Mouse (Mus musculus) frontal cortex, postnatal 36 days (tissue): ENCODE data around the gene Rsu1.
"Not testable (repeated sequence)": the region's sequence is repeated elsewhere in the genome, so short reads cannot be mapped to it uniquely, and the experiment has no call there.

ENCODE experiments used
- DNase-seq, 2 experiments: peaks; one replicate each; pipeline ENCODE4 v3.0.0; 2022; ENCODE audit warnings: low spot score in 2 of 2

Gene Rsu1

DNA sequence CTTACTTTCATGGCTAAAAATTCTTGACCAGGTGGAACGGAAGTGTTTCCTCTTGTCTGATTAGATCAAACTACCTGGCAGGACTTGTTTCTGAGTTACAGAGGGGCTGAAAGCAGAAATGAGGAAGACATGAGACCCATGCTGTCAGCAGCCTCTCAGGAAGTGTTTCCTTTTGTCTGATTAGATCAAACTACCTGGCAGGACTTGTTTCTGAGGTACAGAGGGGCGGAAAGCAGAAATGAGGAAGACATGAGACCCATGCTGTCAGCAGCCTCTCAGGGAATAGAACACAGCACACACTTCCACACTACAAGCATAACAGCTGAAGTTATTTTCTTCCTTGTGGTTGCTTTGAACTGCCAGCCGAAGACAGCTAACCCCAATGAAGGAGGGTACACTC is 46.7 kb downstream of the Rsu1 start:
- no peak for DNase-seq

DNA sequence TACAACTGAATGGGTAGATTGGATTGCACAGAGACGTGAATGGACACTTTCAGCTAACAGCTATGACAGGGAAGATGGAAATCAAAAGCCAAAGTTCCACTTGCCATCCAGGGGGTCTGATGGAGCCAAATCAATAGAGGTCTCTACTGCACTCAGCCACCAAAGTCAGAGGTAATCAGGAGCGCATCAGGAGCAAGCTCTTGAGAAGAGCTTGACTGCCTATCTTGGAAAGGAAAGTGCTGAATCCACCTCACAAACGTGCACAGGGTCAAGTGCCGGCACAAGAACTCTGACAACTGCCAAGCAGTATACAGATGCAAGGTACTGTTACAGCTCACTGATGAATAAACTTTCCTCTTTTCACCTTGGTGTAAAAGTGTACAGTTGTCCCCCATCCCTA is 47.8 kb downstream of the Rsu1 start:
- no peak for DNase-seq

DNA sequence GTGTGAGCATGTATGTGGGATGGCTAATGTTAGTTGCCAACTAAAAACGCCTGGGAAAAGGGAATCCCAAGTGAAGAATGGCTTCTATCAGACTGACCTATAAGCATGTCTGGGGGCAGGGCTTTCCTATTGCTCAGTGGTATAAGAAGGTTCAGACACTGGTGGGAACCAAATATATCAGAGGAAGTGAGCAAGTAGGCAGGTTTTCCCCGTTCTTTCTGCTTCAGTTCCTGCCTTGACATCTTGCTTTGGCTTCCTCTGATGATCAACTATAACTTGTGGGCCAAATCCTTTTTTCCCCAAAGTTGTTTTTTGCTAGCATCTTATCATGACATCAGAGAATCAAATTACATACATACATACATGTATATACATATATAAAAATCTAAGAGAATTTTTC is 51.1 kb downstream of the Rsu1 start:
- DNase-seq = no peak

DNA sequence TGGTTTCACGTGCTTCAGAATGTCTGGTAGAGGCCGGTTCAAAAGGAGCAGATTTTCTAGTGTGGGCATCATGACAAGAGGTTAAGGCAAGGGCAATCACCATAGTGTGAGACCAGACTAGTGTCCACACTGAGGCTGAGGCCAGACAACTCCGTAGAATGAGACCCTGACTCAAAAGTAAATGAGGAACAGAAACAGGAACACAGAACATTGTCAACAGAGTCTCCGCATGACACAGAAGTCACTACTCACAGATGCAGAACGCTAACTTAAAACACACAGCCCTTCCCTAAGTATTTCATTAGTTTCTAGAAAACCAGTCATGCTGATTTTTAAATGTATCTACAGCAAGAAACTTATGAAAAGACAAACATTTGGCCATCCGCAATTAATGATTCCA is 53.1 kb downstream of the Rsu1 start:
- DNase-seq = no peak

DNA sequence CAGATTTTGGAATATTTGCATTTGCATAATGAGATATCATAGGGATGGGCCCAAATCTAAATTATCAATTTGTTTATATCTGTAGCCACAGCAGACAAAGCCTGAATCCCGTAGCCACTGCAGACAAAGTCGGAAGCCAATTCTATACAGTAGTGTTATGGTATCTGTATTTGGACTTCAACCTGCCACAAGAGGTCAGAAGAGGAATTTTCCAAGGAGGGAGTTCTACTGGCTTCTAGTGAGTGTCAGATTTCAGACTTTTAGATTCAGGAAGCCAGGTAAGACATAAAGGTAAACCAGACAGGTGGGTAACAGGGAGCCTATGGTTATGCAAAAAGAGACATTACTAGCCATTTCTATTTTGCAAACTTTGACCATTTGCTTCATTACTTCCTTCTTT is 64.4 kb downstream of the Rsu1 start:
- DNase-seq = no peak

DNA sequence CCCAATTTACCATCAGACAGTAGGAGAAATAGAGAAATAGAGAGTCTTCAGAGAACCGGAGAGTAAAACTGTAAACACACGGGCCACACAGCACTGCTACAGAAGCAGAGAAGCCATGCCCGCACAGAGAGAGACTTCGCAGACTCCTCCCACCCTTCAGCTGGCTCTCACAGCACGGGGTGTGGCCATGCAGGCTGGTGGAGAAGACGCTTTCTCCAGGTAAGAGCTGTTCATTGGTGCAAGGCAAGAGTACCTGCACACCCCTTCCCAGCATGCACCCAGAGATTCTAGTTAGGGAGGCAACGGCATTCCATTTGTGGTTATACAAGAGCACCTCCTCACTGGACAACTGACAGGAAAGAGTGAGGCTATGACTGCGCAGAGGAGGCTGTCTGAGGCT is 64.8 kb downstream of the Rsu1 start:
- DNase-seq = no peak

DNA sequence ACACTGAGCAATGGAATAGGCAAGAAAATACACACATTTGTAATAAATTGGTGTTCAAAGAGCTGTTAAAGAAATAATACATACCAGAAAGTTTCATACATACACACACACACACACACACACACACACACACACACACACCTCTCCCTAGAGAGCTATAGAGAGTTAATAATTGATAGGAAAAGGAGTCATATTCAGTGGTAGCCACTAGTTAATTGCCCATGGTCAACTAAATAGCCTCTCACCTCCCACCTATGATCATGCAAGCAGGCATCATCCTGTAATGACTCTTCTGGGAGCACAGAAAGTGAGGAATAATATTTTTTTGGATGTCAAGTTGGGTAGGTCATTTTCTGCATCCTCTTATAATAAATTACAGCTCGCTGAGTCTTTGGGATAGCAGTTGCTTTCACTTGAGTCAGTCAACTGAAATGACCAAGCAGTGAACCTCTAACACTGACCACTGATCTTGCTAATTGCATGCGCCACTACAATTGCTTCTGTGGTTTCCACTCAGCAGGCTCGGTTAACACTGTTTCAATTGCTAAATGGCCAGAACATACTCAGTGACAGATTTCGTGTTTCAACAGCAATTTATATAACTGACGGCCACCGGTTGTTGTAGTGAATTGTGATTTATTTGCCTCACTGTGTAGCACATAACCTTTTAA is 68.3 kb downstream of the Rsu1 start:
- no peak for DNase-seq

DNA sequence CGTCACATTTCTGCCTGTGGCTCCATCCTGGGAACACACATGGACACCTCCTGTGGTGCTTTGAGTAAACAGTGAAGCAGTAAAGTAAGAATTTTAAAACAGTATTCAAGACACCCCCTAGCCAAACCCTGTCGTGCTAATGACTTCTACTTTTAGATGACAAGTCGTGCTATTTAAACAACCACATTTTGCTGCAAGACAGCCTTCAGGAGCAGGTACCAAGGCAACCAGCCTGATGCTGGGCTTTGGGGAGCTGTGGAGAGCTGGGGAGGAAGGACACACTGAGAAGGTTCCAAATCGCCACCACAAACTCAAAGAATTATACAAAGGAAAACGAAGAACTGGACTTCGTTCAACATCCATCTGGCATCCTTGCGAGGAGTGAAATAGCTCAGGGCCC is 71.5 kb downstream of the Rsu1 start:
- DNase-seq = peak in 1 of 2 experiments; percentile 62

DNA sequence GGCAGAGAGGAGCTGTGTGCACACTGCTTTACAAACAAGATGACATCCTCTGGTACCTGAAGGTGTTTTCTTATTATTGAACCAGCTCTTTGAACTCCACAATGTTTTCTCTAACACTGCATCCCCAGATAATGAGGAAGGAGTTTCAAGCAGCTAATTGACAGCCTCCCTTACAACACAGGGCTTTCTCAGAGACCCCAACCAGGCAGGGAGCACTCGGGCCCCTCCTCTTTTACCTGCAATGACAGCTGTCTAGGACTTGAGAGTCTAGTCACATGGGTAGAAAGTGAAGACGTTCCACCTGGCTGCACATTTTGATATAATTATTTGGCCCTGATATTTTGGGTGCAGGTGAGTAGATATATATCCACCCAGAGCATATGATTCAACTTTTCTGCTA is 72.2 kb downstream of the Rsu1 start:
- no peak for DNase-seq

DNA sequence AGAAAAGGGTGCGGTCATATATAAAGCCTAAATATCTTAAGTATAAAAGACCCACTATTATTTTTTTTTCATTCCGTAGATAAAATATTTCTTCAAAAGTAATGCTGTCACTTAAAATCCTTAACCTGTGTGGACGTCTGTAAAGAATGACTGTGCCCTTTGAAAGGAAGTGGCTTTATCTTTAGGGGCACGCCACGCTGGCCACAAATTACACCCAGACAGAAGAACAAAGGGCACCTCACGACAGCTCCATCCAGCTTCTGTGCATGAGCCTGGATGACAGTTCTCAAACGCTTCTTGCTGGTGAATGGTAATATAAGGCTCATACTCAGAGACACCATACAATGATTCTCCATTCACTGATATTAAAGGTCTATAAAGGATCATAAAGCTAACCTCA is 75.7 kb downstream of the Rsu1 start:
- DNase-seq = no peak

DNA sequence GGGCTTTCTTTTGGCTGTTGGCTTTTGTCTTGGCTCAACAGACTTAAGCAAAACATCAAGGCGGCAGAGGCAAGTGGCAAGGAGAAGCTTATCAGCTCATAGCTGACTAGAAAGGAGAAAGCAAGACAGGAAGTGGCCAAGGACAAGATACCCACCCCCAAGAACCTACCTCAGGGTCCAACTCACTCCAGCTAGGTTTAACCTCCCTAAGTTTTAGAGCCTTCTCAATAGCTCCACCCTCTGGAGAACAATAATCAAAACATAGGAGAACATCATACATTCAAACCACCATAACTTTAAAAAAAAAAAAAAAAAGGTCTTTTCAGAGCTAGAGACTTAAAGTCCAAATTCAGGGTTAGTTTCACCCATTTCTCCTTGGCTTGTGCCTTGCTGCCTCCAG is 79.1 kb downstream of the Rsu1 start:
- DNase-seq = no peak

DNA sequence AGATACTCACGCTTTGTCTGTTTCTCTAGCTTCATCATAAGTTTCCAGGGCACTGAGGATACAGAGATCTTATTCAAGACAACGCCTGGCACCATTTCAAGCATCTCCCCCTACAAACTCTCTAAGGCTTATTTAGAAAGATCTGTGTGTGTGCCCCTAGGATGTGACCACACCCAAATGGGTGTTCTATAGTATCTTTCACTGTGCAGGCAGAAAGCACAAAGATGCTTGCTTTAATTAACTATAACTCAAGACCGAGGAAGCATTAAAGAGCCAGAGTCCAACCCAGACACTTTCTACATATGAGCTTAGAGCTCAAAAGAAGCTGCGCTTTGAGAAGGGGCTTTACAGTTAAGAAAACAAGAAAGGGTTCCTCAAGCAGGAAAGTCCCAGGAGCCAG is 80.4 kb downstream of the Rsu1 start:
- no peak for DNase-seq

DNA sequence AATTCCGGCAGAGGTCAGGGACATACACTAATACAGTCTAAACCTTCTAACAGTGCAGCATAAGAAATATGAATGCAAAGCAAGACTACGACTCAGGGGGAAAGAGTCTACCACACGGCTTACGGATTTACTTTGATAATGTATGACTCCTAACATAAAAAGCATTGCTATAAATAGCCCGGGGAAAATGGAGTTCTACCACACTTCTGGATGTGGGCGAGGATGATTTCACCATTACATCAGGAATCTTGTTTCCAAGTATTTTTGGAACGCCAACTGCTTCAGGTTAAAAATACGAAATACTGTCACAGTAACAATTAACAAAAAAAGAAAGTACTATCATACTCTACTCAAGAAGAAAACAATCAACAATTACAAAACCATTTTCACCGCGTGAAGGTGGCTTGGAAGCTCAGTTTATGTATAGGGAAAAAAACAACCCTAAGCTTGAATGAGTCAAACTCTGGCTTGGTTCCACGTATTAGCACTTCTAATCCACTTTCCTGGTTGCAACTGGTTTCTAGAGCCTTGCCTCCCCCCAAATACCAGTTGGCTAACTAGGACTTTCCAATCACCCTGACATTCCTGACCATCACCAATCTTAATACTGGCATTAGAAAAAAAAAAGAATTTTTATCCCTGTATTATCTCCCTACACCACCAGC is 82.3 kb downstream of the Rsu1 start:
- DNase-seq = peak in 1 of 2 experiments; percentile 70

DNA sequence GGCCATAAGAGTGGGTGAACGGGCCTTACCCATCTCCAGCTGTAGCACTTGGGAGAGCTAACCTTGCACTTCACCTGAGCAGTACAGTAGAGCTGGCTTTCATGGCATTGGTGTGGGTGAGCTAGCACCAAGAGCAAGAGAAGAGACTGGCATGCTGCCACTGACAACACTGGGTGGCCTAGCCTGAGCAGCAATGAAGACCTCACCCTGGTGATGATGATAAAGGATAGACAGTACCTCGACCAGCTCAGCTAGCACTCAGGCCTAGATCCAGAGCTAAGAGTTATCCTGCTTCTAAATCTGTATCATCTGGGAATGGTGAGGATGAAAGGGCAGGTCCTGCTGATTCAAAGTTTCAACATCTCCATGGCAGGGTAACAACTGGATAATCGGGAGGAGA is 88.1 kb downstream of the Rsu1 start:
- DNase-seq = no peak

DNA sequence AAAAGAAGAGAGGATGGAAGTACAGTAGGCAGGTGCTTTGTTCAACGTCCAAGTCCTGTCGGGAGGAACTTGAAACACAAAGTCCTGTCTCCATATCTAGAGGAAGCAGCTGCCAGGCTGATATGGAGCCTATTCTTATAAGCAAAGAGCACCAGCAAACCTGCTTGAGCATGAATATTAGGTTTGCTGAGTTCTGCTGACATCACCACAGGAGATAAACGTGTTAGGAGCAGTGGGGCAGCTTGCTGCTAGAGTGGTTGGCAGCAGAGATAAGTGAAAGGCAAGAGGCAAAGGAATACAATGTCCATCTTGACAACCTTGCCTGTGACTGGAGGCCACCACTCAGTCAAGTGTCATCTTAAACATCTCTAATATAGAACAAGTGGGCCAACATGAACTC is 89.3 kb downstream of the Rsu1 start:
- DNase-seq = not testable (repeated sequence)

DNA sequence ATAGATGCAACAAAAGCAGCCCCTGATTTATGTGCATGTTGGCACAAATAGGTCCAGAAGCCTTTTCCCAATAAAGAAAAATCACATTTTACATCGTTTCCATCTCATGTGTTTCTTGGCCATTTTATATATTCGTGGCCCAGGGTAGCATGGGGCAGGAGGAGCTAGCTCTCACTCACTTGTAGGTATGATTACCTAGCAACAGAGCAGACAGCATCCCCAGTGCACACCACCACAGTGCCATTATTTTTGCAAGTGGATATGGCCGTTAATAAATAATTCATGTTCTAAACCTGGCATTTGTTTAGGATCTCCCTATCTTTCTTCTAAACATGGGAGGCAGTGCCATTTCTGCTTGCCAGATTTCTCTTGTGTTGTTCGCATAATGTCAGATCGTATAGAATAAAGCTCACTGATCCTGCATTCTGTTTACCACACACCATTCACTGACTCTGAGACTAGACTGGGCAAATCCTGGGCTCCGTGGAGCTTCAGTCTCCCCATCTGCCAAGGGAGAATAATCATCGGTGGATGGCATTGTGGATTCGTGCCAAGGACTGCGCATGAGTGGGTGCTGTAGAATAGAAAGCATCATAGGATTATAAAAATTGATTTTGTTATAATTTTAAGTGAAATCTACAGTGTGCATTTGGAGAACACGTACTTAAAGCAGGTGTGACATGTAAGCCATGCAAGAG is 93.4 kb downstream of the Rsu1 start:
- peak; percentile 44 to 62 for DNase-seq

DNA sequence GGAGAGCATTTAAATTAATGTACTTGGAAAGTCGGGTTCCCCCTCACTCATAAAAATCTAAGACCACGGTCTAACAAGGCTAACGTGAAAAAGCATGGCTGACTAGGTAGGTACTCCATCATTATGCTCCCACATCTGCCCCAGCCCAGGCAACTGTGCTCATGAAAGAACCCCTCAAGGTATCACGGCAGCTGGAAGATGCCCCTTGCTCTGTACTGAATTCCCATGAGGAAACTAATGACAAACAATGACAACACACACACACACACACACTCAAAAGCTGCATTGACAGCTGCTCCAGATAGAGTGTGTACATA is 95.0 kb downstream of the Rsu1 start:
- DNase-seq = no peak

DNA sequence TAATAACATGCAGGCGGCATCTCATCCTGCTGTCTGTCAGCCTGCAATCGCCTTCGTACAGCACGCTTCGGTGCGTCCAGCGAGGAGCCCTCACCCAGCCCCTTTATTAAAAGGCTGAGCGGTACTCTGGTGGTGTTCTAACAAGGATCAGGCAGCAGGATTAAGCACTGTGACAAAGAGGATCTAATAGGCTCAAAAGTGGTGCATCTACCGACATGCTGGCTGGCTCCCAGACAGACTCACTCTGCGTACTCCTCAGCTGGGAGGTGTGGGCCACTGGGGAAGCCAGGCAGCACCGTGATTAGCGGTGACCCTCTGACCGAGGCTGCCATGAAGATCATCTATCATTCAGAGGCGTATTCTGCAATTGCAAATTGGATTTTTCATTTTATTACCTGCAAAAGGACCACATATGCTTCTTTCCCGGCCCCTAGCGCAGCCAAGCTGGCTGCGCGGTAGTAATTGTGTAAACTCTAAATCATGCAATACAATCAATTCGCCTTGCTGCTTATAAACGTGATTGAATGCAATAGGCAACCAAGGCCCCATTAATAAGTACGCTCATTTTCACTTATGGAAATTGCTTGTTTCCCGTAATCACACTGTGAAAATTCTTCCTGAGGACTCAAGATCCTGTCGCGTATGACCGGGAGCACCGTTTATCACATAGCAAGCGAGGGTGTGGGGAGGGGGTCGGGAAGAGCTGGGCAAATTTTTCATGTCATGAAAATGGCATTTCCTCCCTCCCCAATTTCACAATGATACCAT is 95.5 kb downstream of the Rsu1 start:
- DNase-seq = no peak

DNA sequence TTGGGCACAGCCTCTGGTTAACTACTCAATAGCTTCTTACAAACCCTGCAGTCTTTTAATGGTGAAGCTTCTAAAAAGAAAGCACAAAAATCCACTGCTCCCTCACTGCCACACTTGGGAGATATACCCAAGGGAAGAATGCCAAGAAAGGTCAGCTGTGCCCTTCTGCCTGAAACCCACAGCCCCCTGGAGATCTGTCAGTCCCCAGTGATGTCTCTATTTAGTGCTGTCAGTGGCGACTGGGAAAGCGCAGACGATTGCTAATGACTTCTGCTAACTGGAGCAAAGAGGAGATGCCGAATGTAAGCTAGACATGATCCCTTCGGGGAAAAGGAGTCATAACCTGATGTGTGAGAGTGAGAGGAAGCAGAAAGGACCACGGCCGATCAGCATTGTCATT is 96.8 kb downstream of the Rsu1 start:
- DNase-seq = no peak

DNA sequence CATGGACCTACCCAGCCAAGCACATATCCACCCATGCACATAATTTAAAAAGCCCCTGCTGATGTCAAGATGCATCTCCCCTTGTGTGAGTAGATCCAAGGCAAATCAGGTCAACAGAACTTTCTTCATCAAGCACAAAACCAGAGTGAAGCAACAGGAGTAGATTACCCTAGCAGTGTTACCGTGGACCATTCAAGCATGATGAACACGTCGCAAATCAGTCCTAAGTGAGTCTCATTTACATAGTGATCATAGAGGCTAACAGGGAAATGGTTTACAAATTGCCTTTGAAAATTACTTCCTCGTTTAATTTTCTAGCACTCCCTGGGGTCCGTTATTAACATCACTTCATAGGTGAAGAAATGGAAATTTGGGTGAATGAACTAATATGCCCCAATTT is 100.6 kb downstream of the Rsu1 start:
- no peak for DNase-seq

DNA sequence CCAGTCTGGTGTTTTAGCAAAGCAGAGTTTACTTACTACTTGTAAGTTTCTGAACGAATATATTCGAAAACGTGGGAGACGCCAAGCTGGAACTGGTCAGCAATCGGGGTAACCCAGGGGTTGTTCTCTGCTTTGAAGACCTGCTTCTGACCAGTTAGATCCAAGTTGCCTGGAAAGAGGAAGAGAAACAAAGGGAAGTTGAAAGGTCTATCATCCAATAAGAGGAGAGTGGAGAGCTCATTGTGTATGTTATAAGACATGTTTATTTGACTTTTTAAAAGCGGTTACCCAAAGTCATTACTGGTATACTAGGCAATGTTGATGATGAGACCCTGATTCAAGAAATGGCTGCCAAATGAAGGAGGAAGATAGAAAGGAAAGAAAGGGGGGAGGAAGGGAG is 101.3 kb downstream of the Rsu1 start:
- DNase-seq = no peak

DNA sequence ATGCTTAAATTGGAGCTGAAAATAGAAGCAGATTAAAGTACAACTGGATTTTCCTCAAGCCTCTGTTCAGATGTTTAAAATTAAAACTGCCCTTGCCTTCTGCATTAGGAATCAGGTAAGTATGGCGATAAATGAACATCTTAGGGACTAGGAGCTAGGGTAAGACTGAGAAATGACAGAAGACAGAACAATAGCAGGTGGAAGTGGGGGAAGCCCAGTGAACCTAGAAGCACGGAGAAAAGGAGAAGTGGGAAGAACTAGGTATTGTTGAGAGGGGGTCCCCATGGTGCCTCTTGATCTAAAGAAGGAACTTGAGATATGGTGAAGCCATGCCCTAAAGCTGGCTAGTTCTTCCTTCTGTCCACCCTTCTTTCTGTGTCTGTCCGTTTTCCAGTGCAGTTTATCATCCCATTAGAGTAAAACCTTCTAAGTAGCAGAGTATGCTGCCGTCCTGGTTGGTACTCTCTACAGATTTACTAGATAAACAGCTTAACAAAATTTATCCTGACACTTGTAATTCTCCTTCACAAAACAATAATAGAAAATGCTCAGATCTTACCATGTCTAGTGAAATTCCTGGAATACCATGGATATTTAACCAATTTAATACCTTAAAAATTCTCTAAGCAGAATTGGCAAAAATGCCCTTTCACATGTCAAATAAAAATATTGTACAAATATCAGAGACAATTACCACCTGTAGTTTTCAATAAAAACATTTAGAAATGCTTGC is 101.9 kb downstream of the Rsu1 start:
- no peak for DNase-seq
